Mouse (Mus musculus): ENCODE data around the gene Nectin2.

Gene Nectin2

DNA sequence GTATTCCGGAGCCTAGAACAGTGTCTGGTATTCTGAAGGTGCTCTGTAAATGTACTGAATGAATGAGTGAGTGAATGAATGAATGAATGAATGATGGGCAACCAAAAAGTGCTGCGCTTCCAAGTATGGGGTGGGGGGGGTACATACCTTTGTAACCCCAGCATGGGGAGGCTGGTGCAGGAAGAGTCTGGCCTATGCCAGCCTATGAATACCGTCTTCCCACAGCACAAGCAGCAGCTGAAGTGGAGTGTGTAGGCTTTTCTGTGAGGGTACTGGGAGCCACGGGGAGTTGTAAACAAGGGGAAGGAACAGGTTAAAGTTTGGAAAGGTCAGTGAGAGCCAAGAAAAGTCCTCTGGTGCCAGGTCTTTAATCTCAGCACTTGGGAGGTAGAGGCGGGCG, 6.5 kb downstream of the Nectin2 start:
- no peak for DNase-seq (ENCODE audit: low spot score)

- DNase-seq (ENCODE audit: low spot score), result no peak
Observed at GRCm38 (mm10) chr7:19742468-19742867, 7.8 kb downstream of the Nectin2 start.

- DNase-seq (ENCODE audit: low spot score), result peak; percentile 68
Observed at GRCm38 (mm10) chr7:19741329-19742031, 8.8 kb downstream of the Nectin2 start.

- DNase-seq (ENCODE audit: low spot score), result no peak
Observed at GRCm38 (mm10) chr7:19740269-19740668, 10.0 kb downstream of the Nectin2 start.

GRCm38 (mm10) chr7:19738771-19739170, 11.5 kb downstream of the Nectin2 start:
- no peak for DNase-seq (ENCODE audit: low spot score)

DNA sequence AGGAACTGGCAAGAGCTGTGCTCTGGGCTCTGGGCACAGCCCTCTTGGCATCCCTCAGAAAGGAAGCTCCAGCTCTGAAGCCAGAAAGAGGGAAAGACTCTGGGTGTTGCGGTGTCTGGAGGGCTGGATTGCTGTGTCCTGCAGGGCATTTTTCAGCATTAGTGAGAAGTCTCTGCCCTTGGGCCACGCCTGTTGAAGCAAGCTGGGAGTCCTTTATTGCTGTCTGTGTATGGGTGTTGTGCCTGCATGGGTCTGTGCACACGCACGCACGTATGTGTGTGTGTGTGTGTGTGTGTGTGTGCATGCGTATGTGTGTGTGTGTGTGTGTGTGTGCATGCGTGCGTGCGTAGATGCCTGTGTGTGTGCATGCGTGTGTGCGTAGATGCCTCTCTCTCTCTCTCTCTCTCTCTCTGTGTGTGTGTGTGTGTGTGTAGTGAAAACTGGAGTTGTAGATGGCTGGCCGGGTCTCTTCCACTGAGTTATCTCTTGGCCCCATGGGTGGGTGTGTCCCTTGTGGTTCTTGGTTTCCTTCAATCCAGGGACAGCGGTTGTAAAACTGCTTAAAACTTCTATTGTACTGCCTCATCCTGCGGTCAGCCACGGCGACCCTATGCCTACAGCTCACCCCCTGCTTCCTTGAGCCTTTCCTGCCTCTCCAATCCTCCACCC, 13.8 kb downstream of the Nectin2 start:
- DNase-seq (ENCODE audit: low spot score), result no peak

- no peak for DNase-seq (ENCODE audit: low spot score)
Observed at GRCm38 (mm10) chr7:19734178-19734666, 16.1 kb downstream of the Nectin2 start.

GRCm38 (mm10) chr7:19726541-19726940, 23.7 kb downstream of the Nectin2 start:
- DNase-seq (ENCODE audit: low spot score), result no peak

DNA sequence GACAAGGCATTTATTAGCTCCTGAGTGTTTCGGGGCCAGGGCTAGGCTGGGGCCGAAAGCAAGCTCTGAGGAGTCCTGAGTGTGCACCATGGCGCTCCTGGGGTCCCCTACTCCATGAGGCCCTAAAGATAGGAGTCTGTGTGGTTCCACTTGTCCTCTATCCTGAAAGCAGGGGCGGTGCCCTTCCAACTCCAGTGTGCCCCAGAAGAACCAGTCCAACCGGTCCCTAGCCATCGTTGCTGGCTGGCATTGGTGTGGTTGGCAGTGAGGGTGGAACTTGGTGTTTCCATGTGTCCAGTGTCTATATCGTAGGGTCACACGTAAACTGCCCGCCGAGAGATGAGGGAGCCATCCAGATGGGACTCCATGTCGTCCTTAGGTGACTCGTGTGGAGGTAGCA, 26.1 kb downstream of the Nectin2 start:
- no peak for DNase-seq (ENCODE audit: low spot score)

DNA sequence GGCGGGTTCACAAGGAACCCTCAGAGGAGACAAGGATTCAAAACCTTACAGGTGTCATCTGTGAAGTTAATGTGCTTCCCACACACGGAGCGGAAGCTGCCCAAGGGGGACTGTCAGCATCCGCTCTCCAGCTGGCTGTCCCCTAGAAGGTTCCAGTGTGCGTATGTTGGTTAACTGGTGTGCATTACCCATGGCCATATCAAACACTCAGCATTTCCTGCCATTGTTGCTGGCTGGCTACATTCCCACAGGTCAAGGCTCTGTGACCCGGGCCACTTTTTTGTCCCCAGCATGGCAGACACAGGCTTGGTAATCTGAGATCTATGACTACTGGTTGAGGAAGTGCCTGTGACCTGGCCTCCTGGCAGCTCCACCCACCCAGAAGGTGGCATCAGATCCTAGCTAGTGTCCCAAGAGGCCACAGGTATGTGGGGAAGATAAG, 27.5 kb downstream of the Nectin2 start:
- no peak for DNase-seq (ENCODE audit: low spot score)

DNA sequence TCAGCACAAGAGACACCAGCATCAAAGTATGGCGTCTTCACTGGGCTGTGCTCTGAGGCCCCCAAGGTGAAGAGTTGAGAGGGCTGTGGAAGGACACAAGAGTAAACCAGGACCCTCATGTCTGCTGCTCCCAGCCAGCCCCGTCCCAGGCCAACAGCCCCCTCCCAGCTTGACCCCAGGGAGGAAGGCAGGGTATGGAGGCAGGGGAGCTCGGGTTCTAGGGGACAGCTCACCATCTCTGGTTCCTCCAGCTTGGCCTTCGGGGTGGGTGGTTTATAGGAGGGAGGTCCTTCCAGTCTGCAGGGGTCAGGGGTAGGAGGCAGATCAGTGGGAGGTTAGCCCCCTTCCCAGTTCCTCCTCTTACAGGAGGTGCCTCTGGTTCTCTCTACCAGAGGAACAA, 31.1 kb downstream of the Nectin2 start:
- DNase-seq (ENCODE audit: low spot score), result no peak

GRCm38 (mm10) chr7:19718297-19718952, 31.9 kb downstream of the Nectin2 start:
- no peak for DNase-seq (ENCODE audit: low spot score)

- no peak for DNase-seq (ENCODE audit: low spot score)
Observed at GRCm38 (mm10) chr7:19717346-19717745, 32.9 kb downstream of the Nectin2 start.

DNA sequence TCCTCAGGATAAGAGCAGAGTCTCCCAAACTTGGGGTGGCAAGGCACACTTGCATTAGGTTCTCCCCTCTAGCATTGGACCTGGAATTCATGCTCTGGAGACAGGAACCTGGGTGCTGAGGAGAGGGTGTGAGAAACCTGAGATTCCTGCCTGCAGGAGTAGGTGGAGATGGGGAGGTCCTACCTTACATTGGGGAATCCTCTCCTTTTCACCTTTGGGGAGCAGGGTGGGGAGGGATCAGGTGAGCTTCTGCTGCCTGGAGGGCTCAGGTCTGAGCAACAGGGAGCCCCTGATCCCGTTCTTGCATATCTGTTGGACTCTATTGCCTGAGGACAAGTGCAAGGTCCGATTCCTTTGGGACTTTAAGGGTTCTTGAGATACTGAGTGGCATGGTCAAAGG, 33.5 kb downstream of the Nectin2 start:
- DNase-seq (ENCODE audit: low spot score), result no peak

- DNase-seq (ENCODE audit: low spot score), result no peak
Observed at GRCm38 (mm10) chr7:19716055-19716682, 34.1 kb downstream of the Nectin2 start.

DNA sequence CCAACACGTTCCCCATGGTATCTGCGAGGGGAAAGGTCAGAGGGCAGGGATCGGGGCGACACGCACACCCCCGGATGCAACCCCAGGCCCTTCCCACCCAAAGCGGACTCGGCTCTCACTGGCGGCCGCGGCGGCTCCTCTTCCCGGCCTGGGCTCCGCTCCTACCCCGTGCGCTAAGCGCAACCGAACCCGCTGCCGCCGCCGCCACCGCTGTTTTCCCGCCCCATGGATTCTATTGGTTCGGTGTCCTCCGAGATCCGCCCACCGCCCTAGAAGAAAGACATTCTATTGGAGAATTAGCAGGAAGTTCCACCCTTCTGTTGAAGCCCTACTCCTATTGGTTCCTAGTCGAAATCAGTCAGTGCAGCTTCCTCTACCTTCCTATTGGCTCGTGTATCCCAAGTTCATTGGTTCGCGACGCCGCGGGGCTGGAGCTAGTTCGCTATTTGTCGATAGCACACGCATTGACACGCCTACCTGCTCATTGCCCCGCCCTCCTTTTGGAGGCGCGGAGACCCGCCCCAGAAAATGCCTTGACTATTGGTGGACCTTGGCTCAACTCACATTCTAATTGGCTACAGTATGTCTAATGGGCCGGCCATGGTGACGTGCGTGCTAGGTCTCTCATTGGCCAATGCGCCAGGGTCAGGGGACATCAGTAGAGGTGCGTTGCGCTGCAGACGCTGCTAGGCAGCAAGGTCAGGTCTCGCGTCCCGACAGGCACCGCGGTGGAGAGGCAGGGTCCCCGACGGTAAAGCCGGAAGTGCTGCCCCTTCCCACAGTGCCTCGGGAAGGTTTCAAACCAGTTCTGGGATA, 34.8 kb downstream of the Nectin2 start, which contains the start of gene Tomm40:
TSS of gene Tomm40 (minus strand) at position 200 of the 816 bp plus-strand sequence.
- DNase-seq (ENCODE audit: low spot score), result peak; percentile 100

- no peak for DNase-seq (ENCODE audit: low spot score)
Observed at GRCm38 (mm10) chr7:19714836-19715235, 35.4 kb downstream of the Nectin2 start.

DNA sequence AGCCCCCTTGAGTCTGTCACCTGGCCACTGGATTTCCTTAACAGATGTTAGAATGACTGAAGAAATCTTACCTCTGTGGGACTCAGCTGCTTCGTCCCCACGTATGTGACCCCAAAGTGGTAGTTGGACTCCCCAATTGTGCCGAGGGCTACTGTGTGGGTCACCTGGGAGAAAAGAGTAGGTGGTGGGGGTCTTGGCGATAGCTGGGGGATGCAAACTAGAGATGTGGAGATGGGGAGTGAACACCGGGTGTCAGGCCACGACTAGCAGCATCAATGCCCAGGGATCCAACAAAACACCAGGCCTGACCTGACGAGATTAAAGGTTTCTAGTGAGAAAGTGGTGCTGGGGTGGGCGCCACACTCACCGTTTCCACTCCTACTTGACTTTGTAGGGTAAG, 36.7 kb downstream of the Nectin2 start:
- DNase-seq (ENCODE audit: low spot score), result no peak

GRCm38 (mm10) chr7:19713196-19713595, 37.1 kb downstream of the Nectin2 start:
- peak; percentile 38 for DNase-seq (ENCODE audit: low spot score)

DNA sequence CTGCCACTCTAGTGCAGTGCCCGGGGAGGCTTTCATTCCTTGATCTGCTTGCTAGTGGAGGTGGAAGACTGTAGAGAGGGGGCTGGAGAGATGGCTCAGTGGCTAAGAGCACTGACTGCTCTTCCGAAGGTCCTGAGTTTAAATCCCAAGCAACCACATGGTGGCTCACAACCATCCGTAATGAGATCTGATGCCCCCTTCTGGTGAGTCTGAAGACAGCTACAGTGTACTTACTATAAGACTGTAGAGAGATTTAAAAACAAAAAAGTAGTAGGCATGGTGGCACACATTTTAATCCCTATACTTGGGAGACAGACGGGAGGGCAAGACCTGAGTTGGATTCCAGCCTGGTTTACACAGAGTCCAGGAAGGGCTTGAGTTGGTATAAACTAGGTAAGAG, 37.9 kb downstream of the Nectin2 start:
- peak; percentile 33 for DNase-seq (ENCODE audit: low spot score)

DNA sequence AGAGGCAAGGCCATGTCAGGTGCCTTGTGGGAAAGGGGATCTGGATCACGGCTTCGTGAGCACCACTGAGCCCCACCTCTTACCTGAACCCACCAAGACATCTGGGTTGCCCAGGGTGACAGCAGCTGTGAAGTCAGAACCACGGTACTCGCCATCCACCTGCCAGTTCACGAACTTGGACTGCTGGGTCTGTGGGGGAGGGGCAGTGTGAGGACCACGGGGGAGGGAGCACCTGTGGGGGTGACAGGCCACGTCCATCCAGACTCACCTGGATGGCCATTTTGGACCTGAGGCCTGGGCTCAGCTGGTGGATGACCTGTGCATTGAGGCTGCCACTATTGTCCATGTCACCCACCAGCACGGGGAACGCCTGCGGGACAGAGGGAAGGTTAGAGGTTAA, 39.6 kb downstream of the Nectin2 start:
- DNase-seq (ENCODE audit: low spot score), result no peak

GRCm38 (mm10) chr7:19705271-19705670, 45.0 kb downstream of the Nectin2 start:
- no peak for DNase-seq (ENCODE audit: low spot score)

Data from embryo, embryonic 10.5 days (tissue).